Mouse (Mus musculus) spleen, postnatal 36 days (tissue): ENCODE measurements around the gene Dpp8.
"Not testable (repeated sequence)": the region's sequence is repeated elsewhere in the genome, so short reads cannot be mapped to it uniquely, and the experiment has no call there.

Experiments
- DNase-seq, 2 experiments: peaks; one replicate each; pipeline ENCODE4 v3.0.0; 2022; ENCODE audit warnings: low spot score in 2 of 2, mixed read lengths in 1 of 2

The Dpp8 gene

DNA sequence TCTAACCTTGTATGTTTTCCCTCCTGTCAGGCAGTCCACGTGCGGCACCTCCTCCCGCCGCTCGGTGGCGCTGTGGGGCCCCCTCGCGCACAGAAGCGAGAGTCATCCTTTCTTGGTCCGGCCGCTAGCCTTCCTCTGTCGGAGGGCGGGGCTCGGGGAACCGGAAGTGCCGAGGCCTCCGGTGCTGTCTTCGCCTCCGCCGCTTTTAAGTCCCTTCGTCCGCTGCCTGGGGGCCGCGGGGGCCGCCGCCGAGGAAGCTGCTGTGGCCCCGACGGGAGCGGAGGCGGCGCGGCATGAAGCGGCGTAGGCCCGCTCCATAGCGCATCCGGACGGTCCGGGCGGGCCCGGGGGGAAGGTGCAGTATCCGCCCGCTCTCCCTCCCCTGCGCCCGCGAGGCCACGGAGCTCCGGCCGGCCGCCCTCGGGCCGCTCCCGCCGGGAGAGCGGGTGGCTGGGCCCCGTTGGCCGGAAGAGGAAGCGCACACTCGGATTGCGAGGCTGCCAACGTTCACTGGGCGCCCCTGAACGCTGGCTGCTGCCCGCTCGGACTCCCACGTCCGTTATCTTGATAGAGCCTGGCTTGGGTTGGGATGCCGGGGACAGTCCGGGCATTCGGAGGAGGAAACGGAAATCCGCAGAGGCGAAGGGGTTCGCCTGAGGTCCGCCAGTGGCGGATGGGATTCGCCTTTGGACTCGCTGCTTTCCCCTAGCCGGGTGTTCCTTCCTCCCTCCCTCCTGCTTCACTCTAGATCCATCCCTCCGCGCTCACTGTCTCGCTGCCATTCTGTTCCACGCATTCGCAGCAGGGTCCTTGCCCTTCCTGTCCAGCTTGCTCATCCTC lies at the start of gene Dpp8:
Gene Dpp8 (plus strand): TSS at position 146 of the 840 bp plus-strand sequence.
- DNase-seq = peak; percentile 92 to 94

- no peak for DNase-seq
These were observed 47.0 kb upstream of the Dpp8 start for GRCm38 (mm10) chr9:64985037-64985794.

DNA sequence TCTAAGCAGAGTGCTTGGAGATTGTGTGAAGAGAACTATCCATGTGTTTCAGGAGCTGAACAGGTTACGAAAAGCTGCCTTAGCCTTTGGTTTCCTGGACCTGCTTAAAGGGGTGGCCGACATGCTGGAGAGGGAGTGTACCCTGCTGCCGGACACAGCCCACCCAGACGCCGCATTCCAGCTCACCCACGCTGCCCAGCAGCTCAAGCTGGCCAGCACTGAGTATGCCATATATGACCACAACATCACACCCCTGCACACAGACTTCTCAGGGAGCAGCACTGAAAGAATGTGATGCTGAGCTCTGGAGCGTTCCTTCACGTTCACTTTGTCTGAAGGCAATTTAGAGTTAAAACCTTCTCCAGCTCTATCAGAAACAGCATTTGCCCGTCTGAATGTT lies 46.4 kb upstream of the Dpp8 start:
- DNase-seq = no peak

DNA sequence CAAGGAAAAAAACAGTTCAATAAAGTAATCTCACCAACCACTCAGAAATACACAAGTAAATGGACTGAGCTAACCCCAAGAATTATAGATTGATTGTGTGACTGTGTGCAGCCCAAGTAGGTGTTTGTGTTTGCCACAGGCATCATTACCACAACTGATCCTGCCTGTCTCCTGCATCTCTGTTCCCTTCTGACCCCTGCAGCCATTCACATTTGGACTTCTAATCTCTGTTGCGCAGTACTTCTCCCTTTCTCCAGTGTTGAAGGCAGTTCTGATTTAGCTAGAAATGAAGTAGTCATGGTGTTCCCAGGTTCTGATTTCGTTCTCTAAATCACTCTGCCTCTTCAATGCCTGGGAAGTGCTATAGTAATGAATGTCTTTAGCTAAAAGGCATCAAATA lies 44.6 kb upstream of the Dpp8 start:
- DNase-seq = no peak

- DNase-seq = no peak
These were observed 43.8 kb upstream of the Dpp8 start for GRCm38 (mm10) chr9:64988443-64988842.

DNA sequence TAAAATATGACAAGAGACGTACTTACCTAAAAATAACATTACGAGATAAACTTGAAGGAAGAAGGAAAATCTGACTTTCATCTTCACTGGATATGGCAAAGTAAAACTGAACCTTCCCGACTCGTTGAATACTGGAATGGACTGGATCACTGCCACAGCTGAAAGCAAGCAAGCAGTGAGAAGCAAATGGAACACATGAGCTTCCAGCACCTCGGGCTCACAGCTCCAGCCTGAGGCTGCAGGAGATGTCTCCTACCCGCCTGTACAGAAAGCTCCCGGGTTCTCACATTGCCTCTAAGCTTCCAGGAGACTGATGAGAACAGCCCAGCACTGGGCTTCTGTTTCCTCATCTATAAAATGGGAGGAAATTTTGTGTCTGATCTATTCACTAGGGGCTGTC lies 41.9 kb upstream of the Dpp8 start:
- no peak for DNase-seq

DNA sequence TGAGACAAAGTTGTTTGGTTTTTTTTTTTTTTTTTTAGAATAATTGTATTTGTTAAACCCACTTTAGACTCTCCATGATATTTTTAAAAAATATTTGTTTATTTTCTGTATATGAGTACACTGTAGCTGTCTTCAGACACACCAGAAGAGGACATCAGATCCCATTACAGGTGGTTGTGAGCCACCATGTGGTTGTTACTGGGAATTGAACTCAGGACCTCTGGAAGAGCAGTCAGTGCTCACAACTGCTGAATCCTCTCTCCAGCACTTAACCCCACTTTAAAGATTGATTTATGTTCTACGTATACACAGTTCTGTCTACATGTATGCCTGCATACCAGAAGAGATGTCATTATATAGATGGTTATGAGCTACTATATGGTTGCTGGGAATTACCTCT lies 36.8 kb upstream of the Dpp8 start:
- not testable (repeated sequence) for DNase-seq

GRCm38 (mm10) chr9:65001481-65001880 lies 30.7 kb upstream of the Dpp8 start:
- DNase-seq = no peak

GRCm38 (mm10) chr9:65005737-65006136 lies 26.5 kb upstream of the Dpp8 start:
- no peak for DNase-seq

DNA sequence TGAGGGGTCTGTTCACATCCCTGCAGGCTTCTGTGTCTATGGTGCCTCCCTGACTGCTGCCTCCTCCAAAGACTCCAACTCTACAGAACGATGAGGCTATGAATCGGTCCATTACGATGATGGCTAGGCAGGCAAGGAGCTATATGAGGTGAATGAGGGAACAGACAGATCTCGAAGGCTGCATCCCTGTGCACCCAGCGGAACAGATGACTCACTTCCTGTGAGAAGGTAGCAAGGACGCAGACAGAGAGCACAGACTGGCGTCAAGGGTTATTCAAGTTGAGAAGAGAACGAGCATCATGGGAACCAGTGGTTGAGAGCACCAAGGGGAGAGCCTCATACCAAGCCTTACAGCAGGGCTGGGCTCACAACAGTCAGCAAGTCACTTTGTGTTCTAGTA lies 21.6 kb upstream of the Dpp8 start:
- peak in 1 of 2 experiments; percentile 31 for DNase-seq

GRCm38 (mm10) chr9:65011304-65011703 lies 20.9 kb upstream of the Dpp8 start:
- no peak for DNase-seq

GRCm38 (mm10) chr9:65015461-65016222 lies 16.6 kb upstream of the Dpp8 start:
- DNase-seq = no peak

GRCm38 (mm10) chr9:65016241-65016977 lies 15.8 kb upstream of the Dpp8 start:
- no peak for DNase-seq

- no peak for DNase-seq
These were observed 15.0 kb upstream of the Dpp8 start for GRCm38 (mm10) chr9:65016978-65017827.

GRCm38 (mm10) chr9:65017896-65018295 lies 14.3 kb upstream of the Dpp8 start:
- no peak for DNase-seq

DNA sequence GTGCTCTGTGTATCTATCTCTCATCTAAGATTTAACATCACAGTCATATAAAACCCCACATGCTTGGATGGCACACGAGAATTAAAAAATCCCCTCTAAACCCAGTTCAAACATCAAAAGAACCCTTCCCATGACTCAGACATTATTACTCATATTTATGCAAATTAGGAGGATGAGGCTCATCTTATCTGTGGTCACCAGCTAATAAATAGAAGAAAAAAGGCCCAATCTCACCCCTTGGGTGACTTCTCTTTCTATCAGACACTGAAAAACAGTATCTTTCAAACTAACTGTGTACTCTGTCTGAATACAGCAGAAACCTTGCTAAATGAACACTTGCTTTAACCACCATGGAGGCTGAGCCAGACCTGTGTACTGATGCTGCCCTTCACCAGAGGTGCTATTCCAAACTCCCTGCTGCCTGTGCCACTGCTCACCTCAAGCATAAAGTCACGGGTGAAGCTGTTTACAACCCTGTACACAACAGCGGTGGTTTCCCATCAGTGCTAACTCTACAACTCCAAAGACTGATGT lies 13.6 kb upstream of the Dpp8 start:
- DNase-seq = no peak

GRCm38 (mm10) chr9:65019146-65019545 lies 13.1 kb upstream of the Dpp8 start:
- DNase-seq = no peak

DNA sequence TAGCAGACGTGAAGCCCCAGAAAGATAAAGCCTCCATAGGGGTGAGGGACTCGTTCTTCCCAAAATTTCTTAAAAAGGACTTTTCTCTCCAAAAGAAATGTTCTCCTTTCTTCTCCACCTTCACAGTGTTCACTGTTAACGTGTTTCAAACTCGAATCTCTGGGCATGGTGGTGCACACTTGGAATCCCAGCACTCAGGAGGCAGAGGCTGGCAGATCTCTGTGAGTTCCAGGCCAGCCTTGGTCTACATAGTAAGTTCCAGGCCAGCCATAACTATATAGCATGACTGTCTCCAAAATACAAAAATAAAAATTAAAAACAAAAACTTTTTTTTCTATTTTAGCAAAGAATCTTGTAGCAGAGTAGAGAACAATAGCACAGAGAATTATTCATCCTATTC lies 12.1 kb upstream of the Dpp8 start:
- DNase-seq = no peak

- peak; percentile 84 to 85 for DNase-seq
These were observed 11.0 kb upstream of the Dpp8 start, which contains the start of gene Hacd3 for GRCm38 (mm10) chr9:65020991-65021886. Hacd3 (minus strand) TSS chr9:65021693.
